Mouse (Mus musculus): ENCODE data around the gene Rae1. TPM values are rescaled to one million over a fixed set of nuclear protein-coding genes. Genes with fewer than 3 reads are reported as not detected.

Gene Rae1
- total RNA-seq, 4 experiments from 2014 or later = 67.3 to 77.6 (median 73.4) TPM

DNA sequence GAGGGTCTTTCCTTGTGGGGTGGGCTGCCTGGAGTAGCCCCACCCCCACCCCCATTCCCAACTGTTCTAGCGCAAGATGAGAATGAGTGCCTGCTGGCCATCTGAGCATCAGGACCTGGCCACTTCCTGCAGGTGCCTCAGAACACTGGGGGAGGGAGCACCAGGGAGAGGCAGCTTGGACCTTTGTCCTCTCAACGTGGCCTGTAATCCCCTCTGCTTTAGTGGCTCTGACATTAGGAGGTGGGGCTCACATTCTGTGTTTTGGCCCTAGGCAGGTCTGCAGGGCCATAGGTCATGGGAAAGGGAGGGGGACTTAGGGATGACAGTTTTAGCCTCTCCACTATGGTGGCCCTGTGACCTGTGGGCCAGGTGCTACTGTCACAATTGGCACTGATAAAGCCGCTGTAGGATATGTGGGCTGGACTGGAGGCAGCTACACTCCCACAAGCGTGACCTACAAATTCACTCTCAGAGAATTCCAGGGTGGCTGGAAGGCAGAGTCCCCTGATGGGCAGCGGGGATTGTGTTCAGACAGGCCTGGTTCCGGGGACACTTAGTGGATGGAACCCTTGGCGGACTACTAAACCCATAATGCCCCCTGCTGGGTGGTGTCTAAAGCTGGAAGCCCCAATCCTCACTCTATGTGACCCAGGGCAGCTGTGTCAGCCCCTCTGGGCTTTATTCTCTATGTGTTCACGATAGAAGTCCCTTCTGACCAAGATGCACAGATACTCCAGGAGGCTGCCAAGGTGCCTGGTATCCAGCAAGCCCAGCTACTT is 50.9 kb downstream of the Rae1 start:
- no peak for DNase-seq

DNA sequence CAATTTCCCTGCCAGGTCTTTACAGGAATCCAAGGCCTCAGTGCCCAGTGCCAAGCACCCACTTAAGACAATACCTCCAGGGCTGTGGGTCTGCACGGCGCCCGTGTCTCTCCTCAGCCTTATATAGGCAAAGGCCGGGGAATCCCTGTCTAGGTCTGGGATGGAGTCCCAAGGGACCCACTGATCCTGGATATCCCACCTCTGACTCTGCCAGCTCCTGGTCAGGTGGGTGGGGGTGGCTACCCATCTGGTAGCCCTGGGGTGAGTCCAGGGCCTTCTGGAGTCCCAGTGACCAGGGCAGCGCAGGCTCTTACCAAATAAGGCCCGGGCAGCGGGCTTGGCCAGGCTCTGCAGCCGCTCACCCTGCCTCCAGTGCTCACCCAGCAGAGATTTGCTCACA is 53.0 kb downstream of the Rae1 start:
- DNase-seq = no peak

DNA sequence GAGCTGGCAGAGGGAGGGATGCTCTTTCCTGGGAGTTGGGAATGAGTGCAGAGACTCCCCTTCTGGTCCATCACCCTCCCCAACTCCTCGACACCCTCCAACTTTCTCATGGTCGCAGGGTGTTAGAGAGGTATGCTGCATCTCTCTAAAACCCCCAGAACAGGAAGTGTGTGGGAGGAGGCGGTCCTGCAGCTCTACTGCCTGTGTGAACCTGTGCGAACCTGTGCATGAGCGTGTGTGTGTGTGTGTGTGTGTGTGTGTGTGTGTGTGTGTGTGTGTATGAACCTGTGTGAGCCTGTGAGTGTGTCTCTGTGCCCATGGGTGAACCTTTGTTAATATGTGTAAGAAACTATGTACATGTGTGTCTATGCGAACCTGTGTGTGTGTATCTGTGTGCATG is 53.9 kb downstream of the Rae1 start:
- no peak for DNase-seq

DNA sequence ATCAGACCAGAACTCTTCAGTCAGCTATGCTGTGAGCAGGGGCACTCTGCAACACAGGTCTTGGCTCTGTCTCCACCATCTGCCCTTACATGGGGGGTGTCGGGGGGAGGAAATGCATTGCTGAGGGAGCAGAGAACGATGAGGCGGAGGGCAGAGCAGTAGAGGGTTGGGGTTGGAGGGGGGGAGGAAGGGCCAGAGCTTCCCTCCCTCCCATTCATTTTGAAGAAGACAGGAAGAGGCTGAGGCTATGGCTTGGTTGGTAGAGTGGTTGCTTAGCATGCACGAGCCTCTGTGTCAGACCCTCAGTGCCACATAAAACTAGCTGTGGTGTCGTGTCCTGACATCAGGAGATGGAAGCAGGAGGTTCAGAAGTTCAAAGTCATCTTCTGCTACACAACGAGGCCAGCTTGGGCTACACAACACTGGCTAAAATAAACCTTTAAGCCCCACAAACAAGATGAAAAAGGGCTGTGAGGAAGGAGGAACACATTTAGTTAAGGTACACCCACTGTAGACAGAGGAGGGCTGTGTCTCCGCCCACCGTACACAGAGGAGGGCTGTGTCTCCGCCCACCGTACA is 56.5 kb downstream of the Rae1 start:
- DNase-seq = no peak

DNA sequence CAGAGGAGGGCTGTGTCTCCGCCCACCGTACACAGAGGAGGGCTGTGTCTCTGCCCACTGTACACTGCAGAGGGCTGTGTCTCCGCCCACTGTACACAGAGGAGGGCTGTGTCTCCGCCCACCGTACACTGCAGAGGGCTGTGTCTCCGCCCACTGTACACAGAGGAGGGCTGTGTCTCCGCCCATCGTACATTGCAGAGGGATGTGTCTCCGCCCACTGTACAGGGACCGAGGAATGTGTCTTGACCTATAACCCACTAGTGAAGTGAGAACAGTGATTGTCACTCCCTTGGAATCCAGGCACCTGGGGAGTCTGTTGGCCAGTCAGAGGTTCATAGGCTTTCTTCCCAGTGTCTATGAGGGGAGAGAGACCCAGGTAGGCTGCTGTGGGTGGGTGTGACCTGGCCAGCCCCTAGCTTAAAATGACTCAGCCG is 57.0 kb downstream of the Rae1 start:
- DNase-seq = no peak

DNA sequence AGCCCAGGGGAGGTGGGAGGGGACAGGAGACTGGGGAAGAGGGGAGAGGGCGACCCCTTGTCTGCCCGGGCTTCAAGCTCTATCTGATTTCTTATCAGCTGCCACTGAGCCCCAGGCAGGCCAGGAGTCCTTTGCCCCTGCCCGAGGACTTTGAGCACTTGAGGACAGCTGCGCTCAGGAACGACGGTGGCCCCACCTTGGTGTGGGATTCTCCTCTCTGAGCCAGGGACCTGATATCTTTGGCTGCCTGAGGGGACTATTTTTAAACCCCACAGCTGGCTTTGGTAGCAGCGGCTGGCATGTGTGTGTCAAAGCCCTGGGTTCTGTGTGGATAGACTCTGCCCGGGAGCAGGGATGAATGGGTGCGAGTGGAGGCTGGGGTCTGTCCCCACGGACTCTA is 57.7 kb downstream of the Rae1 start:
- DNase-seq = no peak

DNA sequence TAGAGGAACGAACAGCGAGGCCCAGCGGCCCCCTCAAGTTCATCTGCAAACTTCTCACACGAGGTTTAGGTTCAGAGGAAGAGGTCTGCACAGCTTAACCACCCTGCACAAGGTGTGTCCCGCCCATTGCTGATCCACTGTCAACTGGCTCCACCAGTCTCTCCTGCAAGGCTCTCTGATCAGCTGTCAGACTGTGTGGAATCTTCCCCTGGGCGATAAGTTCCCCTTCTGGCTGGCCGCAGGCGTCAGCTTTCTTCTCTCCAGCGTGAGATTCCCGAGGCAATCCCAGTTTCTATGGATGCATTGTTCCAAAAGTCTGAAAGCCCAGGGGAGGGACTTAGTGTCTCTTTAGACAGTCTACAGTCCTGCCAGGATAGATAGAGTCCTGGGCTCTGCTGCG is 58.3 kb downstream of the Rae1 start:
- DNase-seq = no peak

DNA sequence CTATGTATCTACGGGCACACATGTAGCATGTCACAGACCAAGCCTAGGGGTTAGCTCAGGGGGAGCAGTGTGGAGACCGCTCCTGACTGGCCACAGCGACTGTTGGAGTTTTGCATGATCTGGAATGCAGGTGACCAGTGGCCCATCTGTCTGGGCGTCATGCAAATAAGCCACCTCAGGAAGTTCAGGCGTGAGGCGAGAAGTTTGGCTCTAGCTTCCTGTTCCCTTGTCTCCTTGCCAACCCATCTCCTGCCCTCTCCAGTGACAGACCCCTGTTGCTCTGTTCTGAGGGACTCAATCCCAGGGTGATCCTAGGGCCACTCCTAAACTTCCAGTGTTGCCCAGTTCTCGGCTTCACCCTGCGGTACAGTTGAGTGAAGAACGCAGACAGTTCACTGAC is 60.5 kb downstream of the Rae1 start:
- no peak for DNase-seq

DNA sequence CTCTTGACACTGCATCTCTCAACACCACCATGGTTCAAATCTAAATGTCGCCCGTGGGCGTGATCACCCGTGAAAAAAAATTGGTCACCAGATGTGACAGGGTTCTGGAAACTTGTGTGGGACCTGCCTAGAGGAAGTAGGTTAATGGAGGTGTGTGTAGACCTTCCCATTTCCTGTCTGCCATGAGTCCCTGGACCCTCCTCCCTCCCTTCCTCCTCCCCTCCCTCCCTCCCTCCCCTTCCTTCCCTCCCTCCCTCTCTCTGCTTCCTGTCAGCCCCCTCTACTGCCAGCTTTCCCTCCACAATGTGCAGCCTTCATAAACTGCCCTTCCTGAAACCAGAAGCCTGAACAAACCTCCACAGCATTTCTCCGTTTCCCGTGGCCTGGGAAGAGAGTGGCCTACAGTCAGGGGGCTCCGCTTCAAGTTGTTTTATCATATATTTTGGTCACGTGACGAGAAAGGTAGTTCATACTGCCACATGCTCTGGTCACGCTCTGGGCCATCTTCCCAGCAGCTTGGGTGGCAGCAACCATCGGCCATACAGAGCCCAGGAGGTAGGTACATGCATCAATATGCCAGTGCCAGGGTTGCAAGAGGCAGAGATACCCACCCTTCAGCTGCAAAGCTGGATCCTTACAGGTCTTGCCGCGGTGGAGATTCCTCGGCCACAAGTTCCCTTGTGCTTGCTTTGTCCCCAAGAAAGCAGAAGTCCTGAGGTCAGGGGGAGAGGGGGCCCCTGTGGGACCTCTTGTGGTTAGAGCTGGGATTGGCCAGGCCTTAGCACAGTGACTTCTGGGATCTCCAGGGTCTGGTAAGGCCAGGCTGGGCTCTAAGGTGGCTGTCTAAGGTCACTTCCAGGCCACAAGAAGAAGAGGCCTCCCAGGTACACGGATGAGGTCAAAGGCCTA is 61.8 kb downstream of the Rae1 start:
- DNase-seq = no peak

DNA sequence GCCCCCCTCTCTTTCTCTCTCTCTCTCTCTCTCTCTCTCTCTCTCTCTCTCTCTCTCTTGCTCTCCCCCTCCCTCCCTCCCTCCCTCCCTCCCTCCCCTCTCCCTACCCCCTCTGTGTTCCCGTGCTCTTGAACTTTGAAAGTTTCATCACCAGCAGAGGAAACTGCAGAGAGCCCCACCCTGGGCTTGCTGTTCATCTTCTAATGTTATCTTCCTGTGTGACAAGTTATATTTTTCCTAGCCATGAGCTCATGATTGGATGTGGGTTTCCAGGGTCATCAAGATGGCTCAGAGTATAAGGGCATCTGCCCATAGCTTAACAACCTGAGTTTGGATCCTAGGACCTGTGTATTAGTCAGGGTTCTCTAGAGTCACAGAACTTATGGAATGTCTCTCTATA is 63.3 kb downstream of the Rae1 start:
- no peak for DNase-seq

DNA sequence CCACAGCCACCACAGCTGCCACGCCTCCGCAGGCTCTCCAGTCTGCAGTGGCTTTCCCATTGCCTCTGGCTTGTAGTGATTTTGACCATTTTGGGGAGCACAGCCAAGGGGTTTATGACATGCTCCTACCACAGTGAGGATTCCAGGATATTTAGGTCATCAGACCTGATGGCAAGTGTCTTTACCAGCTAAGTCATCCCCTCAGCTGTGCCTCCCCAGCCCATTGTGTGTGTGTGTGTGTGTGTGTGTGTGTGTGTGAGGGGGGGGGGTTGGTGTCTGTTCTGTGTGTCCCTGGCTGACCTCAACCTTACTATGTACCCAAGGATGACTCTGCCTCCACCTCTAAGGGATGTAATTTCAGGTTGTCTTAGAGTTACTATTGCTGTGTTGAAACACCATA is 64.9 kb downstream of the Rae1 start:
- no peak for DNase-seq

Other genes starting within 250 kb of the Rae1 start
- gene Bmp7, start 59.8 kb upstream of the Rae1 start, total RNA-seq (2022) = 100 to 1,000 TPM in 2 of 4 experiments, 10 to 100 TPM in 2; 39.9 to 107 (median 72.1) TPM
- gene Spo11, start 22.4 kb upstream of the Rae1 start, total RNA-seq (2022) = not detected
- 10 to 100 TPM; 16.0 to 26.0 (median 21.5) TPM for gene Rbm38, start 20.4 kb downstream of the Rae1 start, total RNA-seq (2022)
- under 1 TPM in 2 of 4 experiments, not detected in 2; 0.13 to 0.22 TPM for gene Ctcfl, start 119.4 kb downstream of the Rae1 start, total RNA-seq (2022)
- gene Pck1, start 152.9 kb downstream of the Rae1 start, total RNA-seq (2022) = 100 to 1,000 TPM; 135 to 516 (median 360) TPM
- 1 to 10 TPM; 1.1 to 5.3 (median 2.5) TPM for gene Zbp1, start 218.8 kb downstream of the Rae1 start, total RNA-seq (2022)

Data from adrenal gland, adult 8-10 months (tissue).